Mouse (Mus musculus) MEL (cell line): ENCODE data around the gene Ccdc114.

ENCODE experiments used
- CHD1 ChIP-seq: IDR thresholded peaks from 2 replicates; pipeline ENCODE4 v1.6.1; 2012; ENCODE audit warnings: low read depth, mild to moderate bottlenecking, inconsistent platforms, low read length, improper control_type of control experiment
- CHD2 ChIP-seq: IDR thresholded peaks from 2 replicates; pipeline ENCODE4 v1.6.1; 2011; ENCODE audit warnings: low read length, improper control_type of control experiment
- CTCF ChIP-seq, 3 experiments: IDR thresholded peaks in 2 of 3; conservative IDR thresholded peaks in 1 of 3; 2 replicates each; pipeline ENCODE4 v1.5.1; 2011 to 2012; ENCODE audit warnings: low read length in 3 of 3, low read depth in 2 of 3, mild to moderate bottlenecking in 2 of 3, improper control_type of control experiment in 1 of 3, inconsistent platforms in 1 of 3, mixed read lengths in 1 of 3, moderate library complexity in 1 of 3; ENCODE audit not compliant: control insufficient read depth in 1 of 3, insufficient read depth in 1 of 3, poor library complexity in 1 of 3, severe bottlenecking in 1 of 3
- EP300 ChIP-seq, 2 experiments: IDR thresholded peaks; 2 replicates each; pipeline ENCODE4 v1.6.1; 2011; ENCODE audit warnings: improper control_type of control experiment in 2 of 2, low read length in 2 of 2, low read depth in 1 of 2, mild to moderate bottlenecking in 1 of 2
- GATA1 ChIP-seq: IDR thresholded peaks from 2 replicates; pipeline ENCODE4 v1.6.1; 2011; ENCODE audit warnings: low read depth, low read length, improper control_type of control experiment
- MXI1 ChIP-seq: IDR thresholded peaks from 2 replicates; pipeline ENCODE4 v1.6.1; 2011; ENCODE audit warnings: mild to moderate bottlenecking, low read depth, low read length, improper control_type of control experiment
- MYB ChIP-seq: IDR thresholded peaks from 2 replicates; pipeline ENCODE4 v1.6.1; 2011; ENCODE audit warnings: mild to moderate bottlenecking, low read depth, low read length, improper control_type of control experiment
- NRF1 ChIP-seq: IDR thresholded peaks from 2 replicates; pipeline ENCODE4 v1.6.1; 2014; ENCODE audit warnings: low read depth, mild to moderate bottlenecking, inconsistent platforms, low read length, improper control_type of control experiment, moderate library complexity; ENCODE audit not compliant: poor library complexity, insufficient read depth, severe bottlenecking
- POLR2A ChIP-seq, 2 experiments: IDR thresholded peaks; 2 replicates each; pipeline ENCODE4 v1.6.1; 2011 to 2012; ENCODE audit warnings: low read length in 2 of 2, mild to moderate bottlenecking in 2 of 2, control low read depth in 1 of 2, improper control_type of control experiment in 1 of 2, low read depth in 1 of 2, moderate library complexity in 1 of 2; ENCODE audit not compliant: control insufficient read depth in 1 of 2, insufficient read depth in 1 of 2, poor library complexity in 1 of 2
- POLR2AphosphoS2 ChIP-seq: IDR thresholded peaks from 2 replicates; pipeline ENCODE4 v1.6.1; 2011; ENCODE audit warnings: low read length, improper control_type of control experiment
- UBTF ChIP-seq: IDR thresholded peaks from 2 replicates; pipeline ENCODE4 v1.6.1; 2012; ENCODE audit warnings: low read depth, mild to moderate bottlenecking, inconsistent platforms, low read length, improper control_type of control experiment, moderate library complexity, borderline replicate concordance; ENCODE audit not compliant: insufficient read depth
- USF1 ChIP-seq: IDR thresholded peaks from 2 replicates; pipeline ENCODE4 v1.6.1; 2014; ENCODE audit warnings: low read depth, mild to moderate bottlenecking, inconsistent platforms, low read length, improper control_type of control experiment, moderate library complexity

DNA sequence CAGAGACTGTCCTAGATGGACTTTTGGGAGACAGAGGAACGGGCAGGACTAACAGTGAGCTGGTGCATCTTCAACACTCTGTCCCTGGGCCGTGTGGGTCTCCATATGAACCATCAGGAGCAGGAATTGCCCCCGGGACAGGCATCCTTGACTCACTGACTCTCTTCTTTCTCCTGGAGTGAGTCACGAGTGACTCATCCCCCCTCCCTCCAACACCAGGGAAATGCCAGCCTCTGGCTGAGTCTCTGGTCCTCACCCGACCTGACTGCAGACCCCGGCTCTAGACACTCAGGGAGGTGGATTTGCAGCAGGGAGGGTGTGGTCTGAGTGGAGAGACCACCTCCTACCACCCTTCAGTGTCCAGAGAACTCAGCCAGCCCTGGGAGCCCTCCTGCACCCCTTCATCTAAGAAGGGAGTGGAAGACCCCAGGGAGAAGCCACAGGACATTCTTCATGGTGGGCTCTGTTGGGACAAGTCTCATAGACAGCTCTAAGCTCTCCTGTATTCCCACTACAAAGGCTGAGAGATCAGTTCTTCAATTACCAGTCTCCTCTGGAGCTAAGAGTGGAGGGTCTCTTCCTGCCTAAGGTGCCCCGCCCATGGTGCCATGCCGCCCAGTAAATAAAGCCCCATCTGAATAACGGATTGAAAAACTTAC is 3.2 kb upstream of the Ccdc114 start:
- TF ChIP-seq NRF1 (no peak), EP300 (IDR thresholded peaks at IDR 0.05; ENCODE audit: low read depth in 1 of 2, low read length in 2 of 2) (peak; percentile 6 to 32; a peak in 2 of 4 replicates), POLR2AphosphoS2 (no peak), CHD1 (no peak), MXI1 (peak; percentile 39), USF1 (no peak; the same call in none of the 2 replicates), POLR2A (IDR thresholded peaks at IDR 0.05; ENCODE audit: control insufficient read depth in 1 of 2, insufficient read depth in 1 of 2, low read depth in 1 of 2, low read length in 2 of 2, poor library complexity in 1 of 2) (no peak), CTCF (IDR thresholded peaks at IDR 0.05 in 2 of 3, conservative IDR thresholded peaks at IDR 0.05 in 1 of 3; ENCODE audit: control insufficient read depth in 1 of 3, insufficient read depth in 1 of 3, low read depth in 2 of 3, low read length in 3 of 3, poor library complexity in 1 of 3, severe bottlenecking in 1 of 3) (no peak), MYB (no peak), UBTF (no peak), CHD2 (no peak), GATA1 (no peak)
